Mouse (Mus musculus): ENCODE data around the gene Ccng1. TPM values are rescaled to one million over a fixed set of nuclear protein-coding genes. Genes with fewer than 3 reads are reported as not detected.
"Not testable (repeated sequence)": the region's sequence is repeated elsewhere in the genome, so short reads cannot be mapped to it uniquely, and the experiment has no call there.

Ccng1 gene
- polyA plus RNA-seq, 1 experiment = 29.8 TPM

DNA sequence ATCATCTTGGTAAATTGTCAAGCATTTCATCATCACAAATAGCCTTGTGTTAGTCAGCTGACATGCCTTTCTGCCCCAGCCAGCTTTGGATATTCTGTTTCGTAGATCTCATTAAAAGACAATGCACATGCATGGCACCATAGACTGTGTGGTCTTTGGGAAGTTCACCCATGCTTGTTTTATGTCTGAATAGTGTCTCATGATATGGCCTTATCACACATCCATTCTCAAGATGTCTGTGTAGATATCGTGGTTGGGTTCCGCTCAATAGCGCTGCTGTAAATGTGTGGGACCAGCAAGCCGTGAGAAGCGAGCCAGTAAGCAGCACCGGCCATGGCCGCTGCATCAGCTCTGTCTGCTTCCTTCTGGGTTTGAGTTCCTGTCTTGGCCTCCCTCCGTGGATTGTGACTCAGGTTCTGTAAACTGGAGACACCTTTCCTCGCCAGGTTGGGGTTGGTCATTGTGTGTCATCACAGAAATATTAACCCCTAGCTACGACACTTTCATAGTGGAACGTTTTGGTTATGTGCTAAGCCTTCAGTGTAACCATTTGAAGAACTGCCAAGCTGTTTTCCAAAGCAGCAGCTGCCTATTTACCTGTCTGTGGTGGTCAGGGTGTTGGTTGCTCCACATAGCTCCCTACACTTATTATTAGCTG lies 13.4 kb downstream of the Ccng1 start:
- no peaks in the 10 kb centered on the region for H3K4me1 ChIP-seq (ENCODE audit: control insufficient read depth, insufficient read depth, low read length)
- H3K27ac ChIP-seq (ENCODE audit: control insufficient read depth, insufficient read depth, low read depth, low read length, poor library complexity) = no peak overlapping the region
- TF ChIP-seq CTCF (IDR thresholded peaks at IDR 0.05; ENCODE audit: control insufficient read depth, insufficient read depth, low read length) (no peak), POLR2A (IDR thresholded peaks at IDR 0.05; ENCODE audit: borderline replicate concordance, control insufficient read depth, low read depth, low read length) (no peak)
- H3K4me3 ChIP-seq (replicated peaks; ENCODE audit: control insufficient read depth, low read depth, low read length) = no peak overlapping the region
- WGBS = 84% methylated on average over 12 of the region's 12 CpGs

GRCm38 (mm10) chr11:40737369-40737768 lies 17.7 kb downstream of the Ccng1 start:
- 89% methylated on average over 3 of the region's 3 CpGs for WGBS
- H3K27ac ChIP-seq (ENCODE audit: control insufficient read depth, insufficient read depth, low read depth, low read length, poor library complexity) = no peak overlapping the region
- TF ChIP-seq CTCF (IDR thresholded peaks at IDR 0.05; ENCODE audit: control insufficient read depth, insufficient read depth, low read length) = no peak
- TF ChIP-seq POLR2A (IDR thresholded peaks at IDR 0.05; ENCODE audit: borderline replicate concordance, control insufficient read depth, low read depth, low read length) = no peak
- no peaks in the 10 kb centered on the region for H3K4me1 ChIP-seq (ENCODE audit: control insufficient read depth, insufficient read depth, low read length)
- no peak overlapping the region for H3K4me3 ChIP-seq (replicated peaks; ENCODE audit: control insufficient read depth, low read depth, low read length)

- Histone ChIP-seq H3K4me1 (ENCODE audit: control insufficient read depth, insufficient read depth, low read length) (no peaks in the 10 kb centered on the region), H3K27ac (ENCODE audit: control insufficient read depth, insufficient read depth, low read depth, low read length, poor library complexity) (0 out of 2 replicates have a peak overlapping the region, but pooled peaks have one; percentile 38), H3K4me3 (replicated peaks; ENCODE audit: control insufficient read depth, low read depth, low read length) (peak overlapping the region; percentile 97)
- TF ChIP-seq POLR2A (IDR thresholded peaks at IDR 0.05; ENCODE audit: borderline replicate concordance, control insufficient read depth, low read depth, low read length) = no peak
- TF ChIP-seq CTCF (IDR thresholded peaks at IDR 0.05; ENCODE audit: control insufficient read depth, insufficient read depth, low read length) = no peak
- 2% methylated on average over 11 of the region's 11 CpGs for WGBS
Observed at GRCm38 (mm10) chr11:40734251-40734752, 20.8 kb downstream of the Ccng1 start.

DNA sequence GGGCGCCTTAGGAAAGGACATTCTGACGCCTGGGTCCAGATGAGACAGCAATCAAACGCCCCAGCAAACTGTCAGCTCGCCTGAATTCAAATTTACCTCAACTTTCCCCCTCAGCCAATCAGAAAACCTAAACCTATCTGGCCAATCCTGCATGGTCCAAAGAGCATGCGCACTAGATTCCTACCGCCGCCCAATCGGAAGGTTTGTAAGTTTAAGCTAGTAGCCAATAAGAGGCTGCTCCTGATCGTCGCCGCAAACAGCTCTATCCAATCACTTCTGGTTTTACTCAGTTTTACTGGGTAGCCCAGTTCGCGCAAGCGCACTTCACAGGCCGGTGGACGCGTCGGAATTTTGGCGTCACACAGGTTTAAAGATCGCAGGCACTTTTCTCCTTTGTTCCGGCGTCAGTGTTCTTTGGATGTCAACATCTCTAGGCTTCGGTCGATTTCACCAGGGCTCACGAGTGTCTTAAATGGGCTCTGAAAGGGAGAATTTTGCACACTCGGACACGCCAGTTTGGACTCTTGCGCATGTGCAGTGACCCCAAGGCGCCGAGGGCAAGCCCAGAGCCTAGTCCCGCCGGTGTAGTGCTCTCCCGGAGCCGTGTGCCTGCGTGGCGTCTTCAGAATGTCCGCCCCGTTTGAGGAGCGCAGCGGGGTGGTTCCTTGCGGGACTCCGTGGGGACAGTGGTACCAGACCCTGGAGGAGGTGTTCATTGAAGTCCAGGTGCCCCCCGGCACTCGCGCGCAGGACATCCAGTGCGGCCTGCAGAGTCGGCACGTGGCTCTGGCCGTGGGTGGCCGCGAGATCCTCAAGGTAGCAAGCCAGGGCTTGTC lies 21.6 kb downstream of the Ccng1 start, which contains the start of the genes Hmmr and Nudcd2:
Hmmr (minus strand) TSS at position 84 of the 836 bp plus-strand sequence.
Nudcd2 (plus strand) TSS at position 329 of the 836 bp plus-strand sequence.
- TF ChIP-seq CTCF (IDR thresholded peaks at IDR 0.05; ENCODE audit: control insufficient read depth, insufficient read depth, low read length) (no peak), POLR2A (IDR thresholded peaks at IDR 0.05; ENCODE audit: borderline replicate concordance, control insufficient read depth, low read depth, low read length) (no peak; the same call in 1 of the 2 replicates)
- Histone ChIP-seq H3K27ac (ENCODE audit: control insufficient read depth, insufficient read depth, low read depth, low read length, poor library complexity) (peak within 1 kb of the TSS; percentile 58), H3K4me1 (ENCODE audit: control insufficient read depth, insufficient read depth, low read length) (no peaks in the 10 kb centered on the region), H3K4me3 (replicated peaks; ENCODE audit: control insufficient read depth, low read depth, low read length) (peak within 1 kb of the TSS; percentile 97)
- WGBS = under 1% methylated on average over 52 of the region's 52 CpGs

GRCm38 (mm10) chr11:40732997-40733338 lies 22.1 kb downstream of the Ccng1 start:
- TF ChIP-seq POLR2A (IDR thresholded peaks at IDR 0.05; ENCODE audit: borderline replicate concordance, control insufficient read depth, low read depth, low read length) = no peak
- TF ChIP-seq CTCF (IDR thresholded peaks at IDR 0.05; ENCODE audit: control insufficient read depth, insufficient read depth, low read length) = no peak
- H3K27ac ChIP-seq (ENCODE audit: control insufficient read depth, insufficient read depth, low read depth, low read length, poor library complexity) = peak overlapping the region; percentile 58; the same call in 1 of the 2 replicates
- peak overlapping the region; percentile 68 for H3K4me3 ChIP-seq (replicated peaks; ENCODE audit: control insufficient read depth, low read depth, low read length)
- H3K4me1 ChIP-seq (ENCODE audit: control insufficient read depth, insufficient read depth, low read length) = no peaks in the 10 kb centered on the region
- WGBS = under 1% methylated on average over 14 of the region's 14 CpGs

- Histone ChIP-seq H3K27ac (ENCODE audit: control insufficient read depth, insufficient read depth, low read depth, low read length, poor library complexity) (no peak overlapping the region), H3K4me3 (replicated peaks; ENCODE audit: control insufficient read depth, low read depth, low read length) (no peak overlapping the region), H3K4me1 (ENCODE audit: control insufficient read depth, insufficient read depth, low read length) (no peaks in the 10 kb centered on the region)
- TF ChIP-seq CTCF (IDR thresholded peaks at IDR 0.05; ENCODE audit: control insufficient read depth, insufficient read depth, low read length) = no peak
- no peak for TF ChIP-seq POLR2A (IDR thresholded peaks at IDR 0.05; ENCODE audit: borderline replicate concordance, control insufficient read depth, low read depth, low read length)
Observed at GRCm38 (mm10) chr11:40718324-40718723, 36.8 kb downstream of the Ccng1 start.

GRCm38 (mm10) chr11:40715524-40715923 lies 39.6 kb downstream of the Ccng1 start:
- no peak overlapping the region for H3K4me3 ChIP-seq (replicated peaks; ENCODE audit: control insufficient read depth, low read depth, low read length)
- TF ChIP-seq CTCF (IDR thresholded peaks at IDR 0.05; ENCODE audit: control insufficient read depth, insufficient read depth, low read length) = no peak
- no peak for TF ChIP-seq POLR2A (IDR thresholded peaks at IDR 0.05; ENCODE audit: borderline replicate concordance, control insufficient read depth, low read depth, low read length)
- H3K4me1 ChIP-seq (ENCODE audit: control insufficient read depth, insufficient read depth, low read length) = no peaks in the 10 kb centered on the region
- WGBS = 94% methylated on average over 5 of the region's 5 CpGs
- no peak overlapping the region for H3K27ac ChIP-seq (ENCODE audit: control insufficient read depth, insufficient read depth, low read depth, low read length, poor library complexity)

- H3K27ac ChIP-seq (ENCODE audit: control insufficient read depth, insufficient read depth, low read depth, low read length, poor library complexity) = no peak overlapping the region
- TF ChIP-seq CTCF (IDR thresholded peaks at IDR 0.05; ENCODE audit: control insufficient read depth, insufficient read depth, low read length) (no peak), POLR2A (IDR thresholded peaks at IDR 0.05; ENCODE audit: borderline replicate concordance, control insufficient read depth, low read depth, low read length) (no peak)
- no peak overlapping the region for H3K4me3 ChIP-seq (replicated peaks; ENCODE audit: control insufficient read depth, low read depth, low read length)
- 48% methylated on average over 8 of the region's 8 CpGs for WGBS
- no peaks in the 10 kb centered on the region for H3K4me1 ChIP-seq (ENCODE audit: control insufficient read depth, insufficient read depth, low read length)
Observed at GRCm38 (mm10) chr11:40713858-40714257, 41.3 kb downstream of the Ccng1 start.

DNA sequence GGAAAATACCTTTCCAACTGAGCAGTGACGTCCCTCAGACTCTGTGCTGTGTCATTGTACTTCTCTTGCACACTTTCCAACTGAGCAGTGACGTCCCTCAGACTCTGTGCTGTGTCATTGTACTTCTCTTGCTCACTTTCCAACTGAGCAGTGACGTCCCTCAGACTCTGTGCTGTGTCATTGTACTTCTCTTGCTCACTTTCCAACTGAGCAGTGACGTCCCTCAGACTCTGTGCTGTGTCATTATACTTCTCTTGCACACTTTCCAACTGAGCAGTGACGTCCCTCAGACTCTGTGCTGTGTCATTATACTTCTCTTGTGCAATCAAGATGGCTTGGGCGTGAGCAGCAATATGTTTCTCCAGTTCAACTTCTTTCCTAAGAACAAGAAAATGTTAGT lies 45.2 kb downstream of the Ccng1 start:
- H3K4me1 ChIP-seq (ENCODE audit: control insufficient read depth, insufficient read depth, low read length); H3K4me3 ChIP-seq (replicated peaks; ENCODE audit: control insufficient read depth, low read depth, low read length); H3K27ac ChIP-seq (ENCODE audit: control insufficient read depth, insufficient read depth, low read depth, low read length, poor library complexity): not testable (repeated sequence)
- 51% methylated on average over 6 of the region's 6 CpGs for WGBS

Measured in bone marrow, adult 2 months (tissue).